Mouse (Mus musculus): ENCODE measurements around the gene Cacna1a. TPM values are rescaled to one million over a fixed set of nuclear protein-coding genes. Genes with fewer than 3 reads are reported as not detected.
"Not testable (repeated sequence)": the region's sequence is repeated elsewhere in the genome, so short reads cannot be mapped to it uniquely, and the experiment has no call there.

Cacna1a gene
- polyA plus RNA-seq, 1 experiment from 2014 or later = 6.0 TPM

DNA sequence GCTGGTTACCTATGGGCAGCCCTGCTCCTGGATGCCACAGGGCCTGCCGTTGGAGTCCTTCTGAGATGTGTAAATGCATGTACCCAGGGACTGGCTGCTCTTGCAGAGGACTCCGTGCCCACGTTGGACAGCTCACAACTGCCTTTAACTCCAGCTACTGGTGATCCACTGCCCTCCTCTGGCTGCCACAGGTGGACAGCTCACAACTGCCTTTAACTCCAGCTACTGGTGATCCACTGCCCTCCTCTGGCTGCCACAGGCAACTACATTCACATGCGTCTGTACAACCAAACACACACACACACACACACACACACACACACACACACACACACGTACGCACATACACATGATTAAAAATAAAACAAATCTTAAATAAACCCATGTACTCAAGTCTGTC, 121.5 kb downstream of the Cacna1a start:
- H3K27ac ChIP-seq (replicated peaks; ENCODE audit: low read depth, low read length); H3K36me3 ChIP-seq (replicated peaks; ENCODE audit: control insufficient read depth, insufficient read depth, low read depth, low read length); DNase-seq (ENCODE audit: low spot score); H3K9me3 ChIP-seq (replicated peaks; ENCODE audit: control insufficient read depth, low read length); ATAC-seq (replicated peaks; ENCODE audit: insufficient number of reproducible peaks, low FRiP score, low TSS enrichment, low read depth); H3K27me3 ChIP-seq (ENCODE audit: control insufficient read depth, insufficient read depth, low read length); H3K4me3 ChIP-seq (ENCODE audit: low read depth, low read length); H3K4me2 ChIP-seq (ENCODE audit: low read depth, low read length); H3K9ac ChIP-seq (replicated peaks; ENCODE audit: low read length); H3K4me1 ChIP-seq (ENCODE audit: control insufficient read depth, insufficient read depth, low read length): not testable (repeated sequence)
- 85% methylated on average over 6 of the region's 6 CpGs for WGBS

DNA sequence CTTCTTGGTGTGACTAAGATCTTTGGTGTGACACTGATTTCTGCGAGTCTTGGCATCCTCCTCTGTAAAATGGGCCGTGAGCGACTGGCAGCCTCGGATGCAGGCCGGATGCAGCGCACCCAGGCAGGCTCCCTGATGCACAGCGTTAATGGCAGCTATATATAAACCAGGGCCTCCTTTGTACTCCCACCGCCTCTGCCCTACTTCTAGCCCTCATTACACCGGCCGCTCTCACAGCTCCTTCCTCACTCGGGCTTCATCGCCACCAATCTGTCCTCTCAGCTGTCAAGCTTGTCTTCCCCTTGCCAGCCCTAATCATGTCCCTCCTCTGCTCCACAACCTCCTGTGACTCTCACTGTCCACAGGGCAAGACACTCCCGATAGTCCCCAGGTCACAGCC, 123.4 kb downstream of the Cacna1a start:
- H3K4me3 ChIP-seq (ENCODE audit: low read depth, low read length) = no peak overlapping the region
- no peak overlapping the region for H3K4me2 ChIP-seq (ENCODE audit: low read depth, low read length)
- H3K27ac ChIP-seq (replicated peaks; ENCODE audit: low read depth, low read length) = no peak overlapping the region
- ATAC-seq (replicated peaks; ENCODE audit: insufficient number of reproducible peaks, low FRiP score, low TSS enrichment, low read depth) = no peak
- H3K36me3 ChIP-seq (replicated peaks; ENCODE audit: control insufficient read depth, insufficient read depth, low read depth, low read length) = no peaks in the 10 kb centered on the region
- H3K9me3 ChIP-seq (replicated peaks; ENCODE audit: control insufficient read depth, low read length) = no peaks in the 10 kb centered on the region
- no peak overlapping the region for H3K9ac ChIP-seq (replicated peaks; ENCODE audit: low read length)
- WGBS = 87% methylated on average over 13 of the region's 13 CpGs
- no peaks in the 10 kb centered on the region for H3K27me3 ChIP-seq (ENCODE audit: control insufficient read depth, insufficient read depth, low read length)
- no peak for DNase-seq (ENCODE audit: low spot score)
- H3K4me1 ChIP-seq (ENCODE audit: control insufficient read depth, insufficient read depth, low read length) = no peaks in the 10 kb centered on the region

DNA sequence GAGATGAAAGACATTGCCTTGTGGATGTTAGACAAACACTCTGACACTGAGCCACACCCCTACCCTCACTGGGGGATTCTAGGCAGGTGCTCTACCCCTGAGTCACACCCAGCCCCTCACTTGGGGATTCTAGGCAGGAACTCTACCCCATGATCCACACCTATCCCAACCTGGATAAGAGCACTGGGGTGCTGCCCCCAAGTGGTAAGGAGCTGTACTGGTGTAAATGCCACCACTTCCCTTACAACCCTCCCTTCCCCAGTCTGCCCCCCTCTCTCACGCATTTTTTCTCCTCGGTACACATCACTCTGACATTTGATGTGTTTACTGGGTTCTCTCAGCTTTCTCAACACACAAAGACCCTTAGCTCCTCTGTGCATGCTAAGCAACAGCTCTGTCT, 125.5 kb downstream of the Cacna1a start:
- Histone ChIP-seq H3K9me3 (replicated peaks; ENCODE audit: control insufficient read depth, low read length) (no peaks in the 10 kb centered on the region), H3K9ac (replicated peaks; ENCODE audit: low read length) (no peak overlapping the region), H3K27ac (replicated peaks; ENCODE audit: low read depth, low read length) (no peak overlapping the region), H3K27me3 (ENCODE audit: control insufficient read depth, insufficient read depth, low read length) (no peaks in the 10 kb centered on the region), H3K4me1 (ENCODE audit: control insufficient read depth, insufficient read depth, low read length) (no peaks in the 10 kb centered on the region), H3K4me3 (ENCODE audit: low read depth, low read length) (no peak overlapping the region), H3K36me3 (replicated peaks; ENCODE audit: control insufficient read depth, insufficient read depth, low read depth, low read length) (no peaks in the 10 kb centered on the region), H3K4me2 (ENCODE audit: low read depth, low read length) (no peak overlapping the region)
- ATAC-seq (replicated peaks; ENCODE audit: insufficient number of reproducible peaks, low FRiP score, low TSS enrichment, low read depth) = no peak
- DNase-seq (ENCODE audit: low spot score) = peak; percentile 8
- 19% methylated on average over 2 of the region's 2 CpGs for WGBS

DNA sequence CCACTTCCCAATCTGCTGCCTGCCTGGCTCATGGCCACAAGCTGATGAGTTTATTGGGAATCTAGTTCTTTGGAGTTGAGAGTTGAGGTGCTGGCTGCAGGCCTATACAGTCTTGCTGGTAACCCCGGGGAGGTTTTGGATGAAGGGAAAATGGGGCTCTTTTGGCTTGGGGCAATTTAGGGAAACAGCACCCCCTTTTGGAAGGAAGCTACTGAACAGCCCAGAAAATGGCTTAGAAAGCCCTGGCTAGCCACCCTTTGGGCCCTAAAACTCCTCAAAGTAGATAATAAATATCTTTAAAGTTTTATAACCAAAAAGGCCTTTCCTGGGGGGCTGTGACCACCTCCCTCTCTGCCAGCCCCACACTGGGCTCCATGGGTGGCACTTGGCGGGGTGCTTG, 129.9 kb downstream of the Cacna1a start:
- no peaks in the 10 kb centered on the region for H3K36me3 ChIP-seq (replicated peaks; ENCODE audit: control insufficient read depth, insufficient read depth, low read depth, low read length)
- H3K9me3 ChIP-seq (replicated peaks; ENCODE audit: control insufficient read depth, low read length) = no peaks in the 10 kb centered on the region
- H3K9ac ChIP-seq (replicated peaks; ENCODE audit: low read length) = no peak overlapping the region
- no peaks in the 10 kb centered on the region for H3K27me3 ChIP-seq (ENCODE audit: control insufficient read depth, insufficient read depth, low read length)
- H3K4me1 ChIP-seq (ENCODE audit: control insufficient read depth, insufficient read depth, low read length) = no peaks in the 10 kb centered on the region
- no peak overlapping the region for H3K4me3 ChIP-seq (ENCODE audit: low read depth, low read length)
- no peak overlapping the region for H3K4me2 ChIP-seq (ENCODE audit: low read depth, low read length)
- ATAC-seq (replicated peaks; ENCODE audit: insufficient number of reproducible peaks, low FRiP score, low TSS enrichment, low read depth) (no peak), DNase-seq (ENCODE audit: low spot score) (no peak)
- no peak overlapping the region for H3K27ac ChIP-seq (replicated peaks; ENCODE audit: low read depth, low read length)
- 61% methylated on average over 2 of the region's 2 CpGs for WGBS

DNA sequence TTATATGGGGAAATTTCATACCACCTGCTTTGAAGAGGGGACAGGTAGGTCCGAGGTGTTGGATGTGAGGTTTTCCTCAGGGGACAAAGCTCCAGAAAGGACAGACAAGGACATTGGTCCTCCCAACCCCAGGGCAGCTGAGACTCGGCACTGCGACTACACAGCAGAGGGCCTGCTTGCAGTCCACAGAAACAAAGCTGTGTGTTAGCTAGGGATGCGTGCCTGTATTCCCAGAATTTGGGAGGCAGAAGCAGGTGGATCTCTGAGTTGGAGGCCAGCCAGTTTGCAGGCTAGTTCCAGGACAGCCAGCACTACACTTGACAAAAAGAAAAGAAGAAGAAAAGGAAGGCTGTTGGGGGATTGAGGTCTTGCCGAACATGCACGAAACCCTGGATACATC, 130.5 kb downstream of the Cacna1a start:
- 86% methylated on average over 6 of the region's 6 CpGs for WGBS
- ATAC-seq (replicated peaks; ENCODE audit: insufficient number of reproducible peaks, low FRiP score, low TSS enrichment, low read depth) = no peak
- Histone ChIP-seq H3K4me2 (ENCODE audit: low read depth, low read length) (no peak overlapping the region), H3K27ac (replicated peaks; ENCODE audit: low read depth, low read length) (no peak overlapping the region), H3K4me1 (ENCODE audit: control insufficient read depth, insufficient read depth, low read length) (no peaks in the 10 kb centered on the region), H3K4me3 (ENCODE audit: low read depth, low read length) (no peak overlapping the region), H3K9ac (replicated peaks; ENCODE audit: low read length) (no peak overlapping the region), H3K9me3 (replicated peaks; ENCODE audit: control insufficient read depth, low read length) (no peaks in the 10 kb centered on the region), H3K36me3 (replicated peaks; ENCODE audit: control insufficient read depth, insufficient read depth, low read depth, low read length) (no peaks in the 10 kb centered on the region), H3K27me3 (ENCODE audit: control insufficient read depth, insufficient read depth, low read length) (no peaks in the 10 kb centered on the region)
- DNase-seq (ENCODE audit: low spot score) = no peak

DNA sequence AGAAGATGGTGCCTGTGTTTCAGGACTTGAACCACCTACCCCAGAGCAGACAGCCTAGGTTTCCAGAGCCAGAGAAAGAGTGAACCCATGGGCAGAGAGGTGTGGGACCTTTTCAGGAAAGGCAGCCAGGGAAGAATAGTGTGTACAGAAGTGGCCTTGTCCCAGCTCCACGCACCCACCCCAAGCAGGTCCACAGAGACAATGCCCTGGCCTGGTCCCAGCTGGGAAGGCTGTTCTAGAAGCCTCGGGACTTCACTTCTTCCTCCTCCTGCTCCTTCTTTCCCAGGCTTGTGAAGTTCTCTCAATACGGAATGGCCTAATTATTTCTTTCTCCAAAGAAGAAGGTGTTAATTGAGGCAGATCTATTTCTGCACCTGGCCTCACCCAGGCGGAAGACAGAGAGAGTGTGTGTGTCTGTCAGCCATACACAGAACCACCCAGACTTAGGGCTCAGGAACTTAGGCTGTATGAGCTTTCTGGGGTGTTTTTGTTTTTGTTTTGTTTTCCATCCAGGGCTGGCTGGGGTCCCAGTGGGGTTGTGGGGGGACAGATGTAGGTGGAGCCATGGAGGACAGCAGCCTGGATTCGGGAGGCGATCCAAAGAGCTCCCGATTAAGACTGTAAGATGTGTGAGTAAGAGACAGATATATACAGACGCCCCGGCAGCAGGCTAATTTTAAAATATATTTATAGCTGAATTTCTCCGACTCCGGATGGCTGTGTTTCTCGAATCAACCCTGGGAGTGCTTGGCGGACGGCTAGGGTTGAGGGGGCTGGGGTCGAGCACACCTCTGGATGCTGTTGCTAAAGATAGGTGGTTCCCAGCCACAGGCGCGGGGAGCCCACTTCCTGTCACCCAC, 131.8 kb downstream of the Cacna1a start:
- DNase-seq (ENCODE audit: low spot score) (no peak), ATAC-seq (replicated peaks; ENCODE audit: insufficient number of reproducible peaks, low FRiP score, low TSS enrichment, low read depth) (no peak)
- Histone ChIP-seq H3K36me3 (replicated peaks; ENCODE audit: control insufficient read depth, insufficient read depth, low read depth, low read length) (no peaks in the 10 kb centered on the region), H3K27me3 (ENCODE audit: control insufficient read depth, insufficient read depth, low read length) (no peaks in the 10 kb centered on the region), H3K4me3 (ENCODE audit: low read depth, low read length) (no peak overlapping the region), H3K27ac (replicated peaks; ENCODE audit: low read depth, low read length) (no peak overlapping the region), H3K9ac (replicated peaks; ENCODE audit: low read length) (no peak overlapping the region), H3K4me1 (ENCODE audit: control insufficient read depth, insufficient read depth, low read length) (no peaks in the 10 kb centered on the region), H3K9me3 (replicated peaks; ENCODE audit: control insufficient read depth, low read length) (no peaks in the 10 kb centered on the region), H3K4me2 (ENCODE audit: low read depth, low read length) (no peak overlapping the region)
- 81% methylated on average over 17 of the region's 17 CpGs for WGBS

DNA sequence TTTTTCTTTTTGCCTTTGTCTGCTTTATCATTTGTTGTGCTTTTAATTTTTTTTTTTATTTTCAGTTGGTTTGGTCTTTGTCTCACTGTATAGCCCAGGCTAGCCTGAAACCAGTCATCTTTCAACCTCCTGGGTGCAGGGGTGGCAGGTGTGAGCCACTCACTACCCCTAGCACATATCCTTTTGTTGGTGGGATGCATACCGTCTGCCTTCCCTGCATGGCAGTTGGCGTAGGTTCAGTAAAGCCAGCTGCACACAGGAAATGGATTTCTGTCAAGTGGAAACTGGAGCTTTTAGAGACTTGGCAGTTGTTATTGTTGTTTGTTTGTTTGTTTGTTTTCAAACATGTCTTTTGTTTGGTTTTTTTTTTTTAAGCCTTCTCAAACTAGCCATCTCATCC, 132.8 kb downstream of the Cacna1a start:
- Histone ChIP-seq H3K36me3 (replicated peaks; ENCODE audit: control insufficient read depth, insufficient read depth, low read depth, low read length) (no peaks in the 10 kb centered on the region), H3K4me2 (ENCODE audit: low read depth, low read length) (no peak overlapping the region), H3K9me3 (replicated peaks; ENCODE audit: control insufficient read depth, low read length) (no peaks in the 10 kb centered on the region), H3K4me3 (ENCODE audit: low read depth, low read length) (no peak overlapping the region), H3K27ac (replicated peaks; ENCODE audit: low read depth, low read length) (no peak overlapping the region), H3K9ac (replicated peaks; ENCODE audit: low read length) (no peak overlapping the region), H3K27me3 (ENCODE audit: control insufficient read depth, insufficient read depth, low read length) (no peaks in the 10 kb centered on the region), H3K4me1 (ENCODE audit: control insufficient read depth, insufficient read depth, low read length) (no peaks in the 10 kb centered on the region)
- 56% methylated on average over 2 of the region's 2 CpGs for WGBS
- no peak for ATAC-seq (replicated peaks; ENCODE audit: insufficient number of reproducible peaks, low FRiP score, low TSS enrichment, low read depth)
- no peak for DNase-seq (ENCODE audit: low spot score)

DNA sequence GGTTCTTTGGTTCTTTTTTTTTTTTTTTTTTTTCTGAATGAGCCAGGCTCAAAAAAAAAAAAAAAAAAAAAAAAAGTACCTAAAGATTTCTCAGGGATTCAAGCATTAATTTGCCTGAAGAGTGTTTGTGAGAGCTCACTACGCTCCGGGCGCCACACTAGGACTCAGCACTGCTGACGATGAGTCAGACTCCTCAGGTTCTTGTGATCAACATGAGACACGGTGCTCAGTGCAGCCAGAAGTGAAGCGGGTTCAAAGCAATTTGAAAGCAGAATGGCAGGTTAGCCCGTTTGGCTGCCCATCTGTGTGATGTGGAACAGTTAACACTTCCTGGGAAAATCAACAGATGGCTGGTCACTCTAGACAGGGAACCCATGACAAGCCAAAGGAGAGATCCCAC, 139.8 kb downstream of the Cacna1a start:
- Histone ChIP-seq H3K9me3 (replicated peaks; ENCODE audit: control insufficient read depth, low read length) (no peaks in the 10 kb centered on the region), H3K27me3 (ENCODE audit: control insufficient read depth, insufficient read depth, low read length) (no peaks in the 10 kb centered on the region), H3K27ac (replicated peaks; ENCODE audit: low read depth, low read length) (no peak overlapping the region), H3K36me3 (replicated peaks; ENCODE audit: control insufficient read depth, insufficient read depth, low read depth, low read length) (no peaks in the 10 kb centered on the region), H3K4me3 (ENCODE audit: low read depth, low read length) (no peak overlapping the region), H3K4me2 (ENCODE audit: low read depth, low read length) (no peak overlapping the region), H3K9ac (replicated peaks; ENCODE audit: low read length) (no peak overlapping the region), H3K4me1 (ENCODE audit: control insufficient read depth, insufficient read depth, low read length) (no peaks in the 10 kb centered on the region)
- DNase-seq (ENCODE audit: low spot score) = no peak
- no peak for ATAC-seq (replicated peaks; ENCODE audit: insufficient number of reproducible peaks, low FRiP score, low TSS enrichment, low read depth)
- WGBS = 83% methylated on average over 7 of the region's 7 CpGs
